Mouse (Mus musculus) heart, postnatal 0 days (tissue): ENCODE results near the gene Cc2d1b.

Experiments used
- CTCF ChIP-seq: IDR thresholded peaks from 2 replicates; pipeline ENCODE4 v1.5.1; 2016; ENCODE audit warnings: antibody characterized with exemption, control low read depth, low read depth
- EP300 ChIP-seq: IDR thresholded peaks from 2 replicates; pipeline ENCODE4 v1.6.1; 2016; ENCODE audit warnings: antibody characterized with exemption, low read depth

GRCm38 (mm10) chr4:108619587-108620341, at the start of gene Cc2d1b:
- TF ChIP-seq CTCF, result no peak
- TF ChIP-seq EP300, result 0 out of 2 replicates have a peak, but pooled peaks have one; percentile 38
